Mouse (Mus musculus) liver, embryonic 16.5 days (tissue): ENCODE measurements around the gene Hist1h4i. TPM values are rescaled to one million over a fixed set of nuclear protein-coding genes. Genes with fewer than 3 reads are reported as not detected.
A peak's percentile ranks its signal among the peaks of the same experiment; 100 is the strongest.

Experiments
- ATAC-seq: fragments of 200-750 bp; cut with Nextera tagmentation; 2 replicates; pipeline ENCODE4 v1.8.0; 2017; ENCODE audit warnings: low read depth, mild to moderate bottlenecking, moderate number of reproducible peaks, moderate library complexity
- H3K27ac ChIP-seq: fragments of 300-500 bp; sonication (generic); 2 replicates; pipeline ENCODE4 v1.5.1; 2014; ENCODE audit warnings: mild to moderate bottlenecking, low read length
- H3K27me3 ChIP-seq: fragments of 300-500 bp; sonication (generic); 2 replicates; pipeline ENCODE4 v1.6.1; 2014; ENCODE audit warnings: low read depth, low read length, mixed read lengths; ENCODE audit not compliant: control insufficient read depth, insufficient read depth
- H3K36me3 ChIP-seq: fragments of 300-500 bp; sonication (generic); 2 replicates; pipeline ENCODE4 v1.6.1; 2014; ENCODE audit warnings: mild to moderate bottlenecking; ENCODE audit not compliant: control insufficient read depth, insufficient read depth
- H3K4me1 ChIP-seq: fragments of 300-500 bp; sonication (generic); 2 replicates; pipeline ENCODE4 v1.6.1; 2014; ENCODE audit warnings: low read depth, low read length, mixed read lengths; ENCODE audit not compliant: control insufficient read depth
- H3K4me2 ChIP-seq: fragments of 300-500 bp; sonication (generic); 2 replicates; pipeline ENCODE4 v1.6.1; 2014; ENCODE audit warnings: low read depth, low read length, mixed read lengths
- H3K4me3 ChIP-seq: fragments of 300-500 bp; sonication (generic); 2 replicates; pipeline ENCODE4 v1.5.1; 2014; ENCODE audit warnings: low read depth, mild to moderate bottlenecking, low read length
- H3K9ac ChIP-seq: fragments of 300-500 bp; sonication (generic); 2 replicates; pipeline ENCODE4 v1.6.1; 2014; ENCODE audit warnings: low read depth, low read length
- H3K9me3 ChIP-seq: fragments of 300-500 bp; sonication (generic); replicated peaks from 2 replicates; pipeline ENCODE4 v1.6.1; 2016; ENCODE audit warnings: low read length; ENCODE audit not compliant: control insufficient read depth
- WGBS: fragments of 180-500 bp; shearing (Covaris S2); extraction: QIAGEN DNeasy Blood & Tissue Kit; methylation state at CpG from one replicate; pipeline ENCODE4 v1.1.7; 2014; ENCODE audit not compliant: insufficient replicate concordance; 5-methylcytosine and 5-hydroxymethylcytosine counted together
- microRNA-seq: library from miRNA; unstranded; fragments of <30 nt; microRNA quantifications from one replicate; pipeline ENCODE4, GENCODE M21; 2016
- polyA plus RNA-seq: library from polyadenylated mRNA; unstranded; fragments of >200 nt; fragmentation: Nextera tagmentation; extraction: Ambion mirVana; gene quantifications from 2 replicates; pipeline ENCODE4 v1.2.1, GENCODE M21; 2015

Gene Hist1h4i
- polyA plus RNA-seq, 1 experiment from 2014 or later: 47.5 TPM

DNA sequence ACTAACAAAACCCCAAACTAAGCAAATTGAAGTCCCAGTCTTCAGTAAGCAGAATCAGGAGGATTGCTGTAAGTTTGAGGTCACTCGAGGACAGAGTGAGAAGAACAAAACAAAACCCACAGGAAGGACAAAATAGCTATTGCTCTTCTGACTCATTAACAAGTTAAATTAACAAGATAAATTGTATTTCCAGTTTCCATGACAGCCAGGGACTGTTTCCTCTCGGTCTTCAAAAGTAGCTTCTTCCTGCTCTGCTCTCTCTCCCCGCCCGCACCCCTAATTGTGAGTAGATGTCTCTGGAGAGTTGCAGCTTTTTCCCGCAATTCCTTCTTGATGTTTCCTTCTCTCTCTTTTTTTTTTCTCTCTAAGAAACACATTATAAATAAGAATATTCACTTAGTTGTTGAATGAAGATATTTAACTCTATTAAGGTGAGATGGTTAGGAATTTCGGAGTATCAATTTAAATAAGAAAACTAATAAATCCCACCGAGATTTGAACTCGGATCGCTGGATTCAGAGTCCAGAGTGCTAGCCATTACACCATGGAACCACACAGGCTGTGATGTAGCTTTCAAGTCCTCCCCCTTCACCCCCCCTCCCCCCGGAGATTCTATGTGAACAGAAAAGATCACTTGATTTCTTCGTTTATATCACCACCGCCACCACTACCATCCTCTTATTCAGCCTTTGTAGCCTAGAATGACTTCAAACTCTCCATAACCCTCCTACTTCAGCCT is 44.9 kb downstream of the Hist1h4i start:
- WGBS: 3% methylated on average over 12 of the region's 12 CpGs
- Histone ChIP-seq H3K36me3 (no peaks in the 10 kb centered on the region), H3K4me3 (peak overlapping the region; percentile 47)

DNA sequence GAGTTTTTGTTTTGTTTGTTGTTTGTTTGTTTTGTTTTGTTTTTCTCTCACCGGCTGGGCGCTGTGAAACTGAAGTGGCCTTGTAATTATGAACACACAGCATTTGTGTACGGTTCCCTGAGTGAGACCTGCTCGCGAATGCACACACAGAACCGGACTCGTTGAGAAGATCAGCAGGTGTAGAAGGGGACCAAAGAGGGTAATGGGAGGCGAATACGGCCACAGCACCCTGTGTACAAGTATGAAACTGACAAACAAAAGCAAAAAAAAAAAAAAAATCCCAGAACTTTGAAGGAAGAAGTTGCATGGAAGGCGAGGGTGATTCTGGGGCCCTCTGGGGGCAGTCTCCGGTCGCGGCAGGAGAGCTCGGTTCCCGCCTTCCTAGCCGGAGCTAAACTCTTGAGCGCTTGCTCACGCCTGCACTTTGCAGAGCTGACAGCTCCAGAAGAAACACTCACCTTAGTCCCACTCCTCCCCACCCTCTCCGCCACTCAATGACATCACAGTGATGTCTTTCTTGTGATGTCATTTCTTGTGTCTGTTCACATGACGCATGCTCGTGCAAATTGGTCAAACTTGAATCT is 45.7 kb downstream of the Hist1h4i start:
- 0 out of 2 replicates have a peak overlapping the region, but pooled peaks have one; percentile 3 for H3K9ac ChIP-seq
- H3K27me3 ChIP-seq: peaks cover 62% of the 10 kb centered on the region
- peaks cover 5% of the 10 kb centered on the region for H3K4me1 ChIP-seq
- H3K9me3 ChIP-seq: no peaks in the 10 kb centered on the region
- WGBS: under 1% methylated on average over 21 of the region's 21 CpGs
- no peak for ATAC-seq
- H3K36me3 ChIP-seq: no peaks in the 10 kb centered on the region
- peak overlapping the region; percentile 47 for H3K4me3 ChIP-seq
- no peak overlapping the region for H3K27ac ChIP-seq
- peak overlapping the region; percentile 67 for H3K4me2 ChIP-seq

More for the DNA sequence above, 44.9 kb downstream of the Hist1h4i start:
- Histone ChIP-seq H3K9ac (no peak overlapping the region), H3K9me3 (no peaks in the 10 kb centered on the region), H3K4me2 (peak overlapping the region; percentile 67), H3K4me1 (peaks cover 5% of the 10 kb centered on the region), H3K27me3 (peaks cover 65% of the 10 kb centered on the region), H3K27ac (no peak overlapping the region)
- no peak for ATAC-seq

DNA sequence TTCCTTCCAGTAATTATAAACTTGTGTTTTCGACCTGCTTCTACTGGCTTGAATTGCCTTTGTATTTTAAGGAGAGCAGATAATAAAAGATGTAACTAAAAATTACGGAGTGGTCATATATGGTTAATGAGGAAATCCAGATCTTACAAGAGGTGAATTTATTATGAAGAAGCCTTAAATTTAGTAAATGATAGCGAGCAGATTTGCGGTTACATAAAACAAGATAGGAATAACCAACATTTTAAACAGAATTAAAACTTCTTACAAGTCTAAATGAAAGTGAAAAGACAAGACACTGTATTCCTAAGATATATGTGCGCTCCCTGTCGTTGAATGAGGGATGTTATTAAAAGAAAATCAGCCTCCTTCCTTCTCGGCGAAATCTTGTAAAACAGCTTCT is 46.3 kb downstream of the Hist1h4i start:
- H3K9me3 ChIP-seq: no peaks in the 10 kb centered on the region
- peaks cover 59% of the 10 kb centered on the region for H3K27me3 ChIP-seq
- H3K4me3 ChIP-seq: peak overlapping the region; percentile 47
- H3K4me2 ChIP-seq: peak overlapping the region; percentile 67
- 3% methylated on average over 8 of the region's 8 CpGs for WGBS
- H3K27ac ChIP-seq: no peak overlapping the region
- ATAC-seq: no peak
- peaks cover 5% of the 10 kb centered on the region for H3K4me1 ChIP-seq
- 0 out of 2 replicates have a peak overlapping the region, but pooled peaks have one; percentile 3 for H3K9ac ChIP-seq
- no peaks in the 10 kb centered on the region for H3K36me3 ChIP-seq

DNA sequence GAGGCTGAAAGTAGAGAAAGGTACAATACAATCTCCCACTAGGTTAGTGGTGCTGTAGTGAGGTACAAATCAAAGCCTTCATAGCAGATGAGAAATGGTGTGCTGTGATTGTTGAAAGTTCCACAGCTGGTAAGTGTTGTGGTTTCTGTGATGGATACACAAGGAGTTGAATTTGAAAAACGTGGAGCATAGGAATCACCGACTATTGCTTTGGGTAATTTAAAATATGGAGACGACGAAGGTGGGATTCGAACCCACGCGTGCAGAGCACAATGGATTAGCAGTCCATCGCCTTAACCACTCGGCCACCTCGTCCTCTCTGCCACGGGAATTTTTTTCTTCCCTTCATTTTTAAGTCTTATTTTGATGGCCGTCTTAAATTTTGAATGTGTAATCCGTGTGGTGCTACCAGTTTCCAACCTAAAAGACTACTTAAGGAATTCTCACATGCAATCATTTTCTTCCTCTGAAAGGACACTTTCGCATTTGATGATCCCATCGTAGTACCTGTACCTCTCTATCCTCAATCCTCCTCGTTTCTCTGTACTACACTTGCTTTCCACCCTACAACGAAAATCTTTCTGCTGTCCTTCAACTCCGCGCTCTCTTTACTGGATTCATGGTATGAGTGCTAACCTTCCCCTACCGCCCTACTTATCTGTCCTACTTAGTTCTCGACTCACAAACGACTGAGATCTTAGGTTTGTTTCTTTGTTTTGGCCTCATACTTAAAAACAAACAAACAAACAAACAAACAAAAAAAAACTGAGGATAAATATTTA is 47.0 kb downstream of the Hist1h4i start:
- Histone ChIP-seq H3K27ac (no peak overlapping the region), H3K9ac (no peak overlapping the region), H3K4me1 (peaks cover 5% of the 10 kb centered on the region), H3K9me3 (no peaks in the 10 kb centered on the region), H3K4me3 (0 out of 2 replicates have a peak overlapping the region, but pooled peaks have one; percentile 14), H3K27me3 (peaks cover 53% of the 10 kb centered on the region), H3K36me3 (no peaks in the 10 kb centered on the region), H3K4me2 (peak overlapping the region; percentile 45)
- ATAC-seq: peak; percentile 70
- under 1% methylated on average over 22 of the region's 22 CpGs for WGBS

DNA sequence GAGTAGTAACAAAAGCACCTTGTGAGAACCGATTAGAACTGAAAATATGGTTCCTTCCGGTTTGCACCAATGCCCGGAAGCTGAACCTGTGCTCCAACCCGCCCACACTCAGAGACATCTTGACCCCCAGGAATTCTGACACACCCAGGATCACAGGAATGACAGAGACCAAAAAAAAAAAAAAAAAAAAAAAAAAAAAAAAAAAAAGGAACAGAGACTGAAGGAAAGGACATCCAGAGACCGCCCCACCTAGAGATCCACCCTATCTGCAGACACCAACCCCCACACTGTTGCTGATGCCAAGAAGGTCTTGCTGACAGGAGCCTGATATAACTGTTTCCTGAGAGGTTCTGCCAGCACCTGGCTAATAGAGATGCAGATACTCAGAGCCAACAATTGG is 48.6 kb downstream of the Hist1h4i start:
- H3K27ac ChIP-seq: no peak overlapping the region
- WGBS: 67% methylated on average over 5 of the region's 5 CpGs
- no peak overlapping the region for H3K4me2 ChIP-seq
- H3K4me3 ChIP-seq: no peak overlapping the region
- peaks cover 5% of the 10 kb centered on the region for H3K4me1 ChIP-seq
- no peak for ATAC-seq
- H3K9ac ChIP-seq: no peak overlapping the region
- H3K36me3 ChIP-seq: no peaks in the 10 kb centered on the region
- H3K9me3 ChIP-seq: no peaks in the 10 kb centered on the region
- peaks cover 37% of the 10 kb centered on the region for H3K27me3 ChIP-seq

Small RNA genes within 50 kb of the gene (microRNA-seq; reads per million reads assigned to microRNA genes)
- gene Gm26300: not detected
- gene Gm44390: not detected
- gene Gm44486: not detected

Other genes with a start within 250 kb of the Hist1h4i start
- gene Hist1h2bq, start 231.2 kb downstream of the Hist1h4i start, polyA plus RNA-seq: 25.4 and 31.7 TPM in 2 replicates
- gene Hist1h2ao, start 230.9 kb downstream of the Hist1h4i start, polyA plus RNA-seq: 2.1 TPM in 1 of 2 replicates, not detected in the other
- not detected in 2 replicates for gene Hist1h4m, start 229.6 kb downstream of the Hist1h4i start, polyA plus RNA-seq
- gene Hist1h4n, start 209.2 kb downstream of the Hist1h4i start, polyA plus RNA-seq: 25.5 and 40.3 TPM in 2 replicates
- 3,914 and 4,206 TPM in 2 replicates for gene Hist1h2ap, start 207.9 kb downstream of the Hist1h4i start, polyA plus RNA-seq
- gene Hist1h2br, start 207.6 kb downstream of the Hist1h4i start, polyA plus RNA-seq: 24.7 and 33.6 TPM in 2 replicates
- 0.55 and 0.56 TPM in 2 replicates for gene Zfp184, start 96.3 kb downstream of the Hist1h4i start, polyA plus RNA-seq
- not detected in 2 replicates for gene Pom121l2, start 60.2 kb downstream of the Hist1h4i start, polyA plus RNA-seq
- gene Prss16, start 31.6 kb downstream of the Hist1h4i start, polyA plus RNA-seq: 0.54 and 0.72 TPM in 2 replicates
- gene Hist1h2ah, start 5.8 kb downstream of the Hist1h4i start, polyA plus RNA-seq: 13.7 and 18.8 TPM in 2 replicates
- 2.9 and 4.7 TPM in 2 replicates for gene Hist1h2bk, start 5.5 kb downstream of the Hist1h4i start, polyA plus RNA-seq
- gene Hist1h2ag, start 1.6 kb upstream of the Hist1h4i start, polyA plus RNA-seq: 13.1 and 20.8 TPM in 2 replicates
- gene Hist1h2bj, start 1.9 kb upstream of the Hist1h4i start, polyA plus RNA-seq: 13.4 and 22.7 TPM in 2 replicates
- gene Vmn1r188, start 43.1 kb upstream of the Hist1h4i start, polyA plus RNA-seq: not detected in 2 replicates
- gene Vmn1r189, start 64.5 kb upstream of the Hist1h4i start, polyA plus RNA-seq: not detected in 2 replicates
- gene Vmn1r191, start 142.6 kb upstream of the Hist1h4i start, polyA plus RNA-seq: not detected in 2 replicates
- not detected in 2 replicates for gene Vmn1r192, start 149.8 kb upstream of the Hist1h4i start, polyA plus RNA-seq
- not detected in 2 replicates for gene Vmn1r193, start 181.8 kb upstream of the Hist1h4i start, polyA plus RNA-seq
- gene Vmn1r194, start 202.9 kb upstream of the Hist1h4i start, polyA plus RNA-seq: not detected in 2 replicates
- gene Vmn1r195, start 229.2 kb upstream of the Hist1h4i start, polyA plus RNA-seq: not detected in 2 replicates
- gene Vmn1r196, start 248.6 kb upstream of the Hist1h4i start, polyA plus RNA-seq: not detected in 2 replicates